Mouse (Mus musculus): ENCODE results near the gene Mettl15.

The Mettl15 gene

GRCm38 (mm10) chr2:109158509-109158908 lies 122.0 kb downstream of the Mettl15 start:
- no peak for DNase-seq (ENCODE audit: low spot score in 2 of 2)

DNA sequence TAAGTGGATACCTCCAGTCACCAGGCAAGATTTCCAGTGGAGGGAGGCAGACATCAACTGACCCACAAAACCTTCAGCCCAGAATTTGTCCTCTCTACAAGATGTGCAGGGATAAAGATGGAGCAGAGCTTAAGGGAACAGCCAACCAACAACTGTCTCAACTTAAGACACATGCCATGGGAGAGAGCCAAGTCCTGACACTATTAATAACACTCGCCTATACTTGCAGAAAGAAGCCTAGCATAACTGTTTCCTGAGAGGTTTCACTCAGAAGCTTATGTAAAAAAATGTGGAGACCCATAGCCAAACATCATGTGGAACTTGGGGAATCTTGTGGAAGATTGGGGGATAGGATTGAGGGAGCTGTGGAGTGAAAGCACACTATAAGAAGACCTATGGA lies 124.4 kb downstream of the Mettl15 start:
- DNase-seq (ENCODE audit: low spot score in 2 of 2): no peak

- no peak for DNase-seq (ENCODE audit: low spot score in 2 of 2)
Observed at GRCm38 (mm10) chr2:109153402-109154050, 127.0 kb downstream of the Mettl15 start.

DNA sequence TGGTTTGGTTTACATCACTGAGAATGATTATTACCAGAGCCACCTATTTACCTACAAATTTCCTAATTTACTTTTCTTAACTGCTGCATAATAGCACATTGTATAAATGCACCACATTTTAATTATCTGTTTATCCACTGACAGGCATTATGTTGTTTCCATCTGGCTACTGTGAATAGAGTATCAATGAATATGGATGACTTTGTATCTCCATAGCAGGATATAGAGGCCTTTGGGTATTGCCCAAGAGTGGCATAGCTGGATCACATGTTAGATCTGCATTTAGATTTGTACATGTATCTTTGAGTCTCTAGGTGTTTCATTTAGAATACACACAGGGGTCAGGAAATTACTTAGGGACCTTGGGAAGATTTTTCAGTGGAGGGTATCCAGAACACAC lies 133.3 kb downstream of the Mettl15 start:
- DNase-seq (ENCODE audit: low spot score in 2 of 2): no peak

DNA sequence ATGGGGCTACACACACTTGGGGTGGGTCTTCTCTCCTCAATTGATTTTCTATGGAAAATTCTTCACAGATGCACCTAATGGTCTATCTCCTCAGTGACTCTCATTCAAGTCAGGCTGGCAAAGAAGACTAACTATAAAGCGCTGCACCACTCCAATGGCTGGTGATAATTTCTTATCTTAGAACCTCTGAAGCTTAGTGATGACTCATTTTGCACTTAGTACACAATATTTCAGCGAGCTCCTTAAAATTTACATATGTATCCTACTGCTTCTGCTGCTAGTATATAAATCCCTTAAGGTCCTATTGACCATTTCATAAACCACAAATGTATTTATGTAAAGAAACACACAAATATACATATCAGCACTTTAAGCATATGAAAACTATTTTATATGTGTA lies 136.1 kb downstream of the Mettl15 start:
- DNase-seq (ENCODE audit: low spot score in 2 of 2): no peak

DNA sequence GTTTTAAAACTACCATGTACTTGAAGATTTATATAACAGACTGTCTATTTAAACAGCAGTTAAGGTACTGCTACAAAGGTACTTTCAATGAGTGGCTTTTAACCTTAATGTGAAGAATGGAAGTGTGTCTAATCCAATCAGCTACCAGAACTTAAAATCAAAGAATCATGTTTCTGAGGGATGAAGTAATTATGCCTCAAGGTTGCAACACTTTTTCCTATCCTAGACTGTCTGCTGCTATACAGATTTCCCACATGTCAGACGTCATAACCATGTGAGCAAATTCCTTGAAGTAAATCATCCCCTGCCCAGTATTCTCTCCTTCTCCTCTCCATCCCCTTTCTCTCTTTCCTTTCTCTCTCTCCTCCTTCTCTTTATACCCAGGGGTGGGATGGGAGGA lies 140.2 kb downstream of the Mettl15 start:
- DNase-seq (ENCODE audit: low spot score in 2 of 2): no peak

- no peak for DNase-seq (ENCODE audit: low spot score in 2 of 2)
Observed at GRCm38 (mm10) chr2:109137276-109137675, 143.3 kb downstream of the Mettl15 start.

- DNase-seq (ENCODE audit: low spot score in 2 of 2): no peak
Observed at GRCm38 (mm10) chr2:109130718-109131117, 149.8 kb downstream of the Mettl15 start.

GRCm38 (mm10) chr2:109129921-109130320 lies 150.6 kb downstream of the Mettl15 start:
- DNase-seq (ENCODE audit: low spot score in 2 of 2): no peak

DNA sequence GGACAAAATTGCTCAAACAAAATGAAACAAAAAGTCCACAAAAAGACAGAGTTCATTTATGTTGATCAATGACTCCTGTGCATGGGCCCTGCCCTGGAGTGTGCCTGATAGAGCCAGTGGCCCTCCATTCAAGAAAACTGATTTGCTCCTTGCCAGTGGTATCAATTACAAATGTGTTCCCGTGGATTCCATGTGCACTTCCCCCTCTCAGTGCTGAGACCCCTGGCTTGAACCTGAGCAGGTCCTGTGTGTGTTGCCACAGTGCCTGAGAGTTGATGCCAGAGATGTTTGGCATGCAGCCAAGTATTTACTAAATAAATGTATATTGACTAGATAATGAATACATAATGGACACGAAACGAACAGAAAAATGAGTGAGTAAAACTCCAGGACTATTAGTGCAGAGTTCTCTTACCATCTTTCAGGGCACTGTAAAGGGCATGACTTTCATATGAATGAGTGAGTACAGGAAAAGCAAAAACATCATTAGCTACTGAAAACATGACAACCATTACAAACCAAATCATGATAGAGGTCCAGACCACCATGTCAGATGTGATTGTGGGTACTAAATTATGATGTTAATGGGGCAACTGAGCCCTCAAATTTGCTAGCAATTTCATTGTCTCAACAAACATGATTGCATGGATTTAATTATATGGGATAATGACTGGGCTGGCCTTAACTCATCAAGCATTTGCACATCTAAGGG lies 174.6 kb downstream of the Mettl15 start:
- no peak for DNase-seq (ENCODE audit: low spot score in 2 of 2)

DNA sequence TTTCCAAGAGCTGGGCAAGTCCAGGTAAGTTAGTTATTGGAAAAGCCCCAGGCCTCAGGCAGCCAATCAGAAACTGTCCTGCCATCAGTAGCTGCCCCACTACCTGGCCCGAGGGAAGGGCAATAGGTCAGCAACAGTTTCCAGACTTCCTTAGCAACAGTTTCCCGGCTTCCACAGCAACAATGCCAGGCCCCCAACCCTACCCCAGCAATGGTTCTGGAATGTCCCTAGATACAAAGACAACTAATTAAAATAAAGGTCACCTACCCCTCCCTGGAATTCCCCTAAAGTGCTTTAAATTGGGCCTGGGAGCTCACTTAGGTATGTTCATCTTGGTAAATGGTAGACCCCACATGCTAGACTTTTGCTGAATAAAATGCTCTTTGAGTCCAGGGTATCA lies 230.9 kb downstream of the Mettl15 start:
- no peak for DNase-seq (ENCODE audit: low spot score in 2 of 2)

Data from spleen, postnatal 10 days (tissue).